Mouse (Mus musculus): ENCODE results near the gene Tex21.

- no peak for TF ChIP-seq CTCF (IDR thresholded peaks at IDR 0.05; ENCODE audit: low read depth)
- TF ChIP-seq EP300 (optimal IDR thresholded peaks at IDR 0.05), result no peak
Measured at GRCm38 (mm10) chr12:76282532-76283173, 36.1 kb upstream of the Tex21 start.
